Mouse (Mus musculus) CH12.LX (cell line): ENCODE results near the gene C2cd2l. TPM values are rescaled to one million over a fixed set of nuclear protein-coding genes. Genes with fewer than 3 reads are reported as not detected.
A peak's percentile ranks its signal among the peaks of the same experiment; 100 is the strongest.

Experiments used
- DNase-seq: peaks from one replicate; pipeline ENCODE4 v3.0.0-alpha.2; 2013; ENCODE audit errors: extremely low read depth
- H3K27ac ChIP-seq: 2 replicates; pipeline ENCODE4 v1.5.1; 2012; ENCODE audit warnings: low read depth, mild to moderate bottlenecking, control low read depth, moderate library complexity; ENCODE audit not compliant: insufficient read depth
- H3K27me3 ChIP-seq: replicated peaks from 2 replicates; pipeline ENCODE3; 2012; ENCODE audit warnings: inconsistent platforms
- H3K36me3 ChIP-seq, 2 experiments: replicated peaks in 1 of 2; 2 replicates each; pipeline versions ENCODE3 to v1.6.1; 2012; ENCODE audit warnings: inconsistent platforms in 1 of 2, low read length in 1 of 2, mild to moderate bottlenecking in 1 of 2, mixed read lengths in 1 of 2, moderate library complexity in 1 of 2; ENCODE audit not compliant: control insufficient read depth in 1 of 2, insufficient read depth in 1 of 2
- H3K4me1 ChIP-seq, 2 experiments: 2 replicates each; pipeline ENCODE4 v1.6.1; 2012; ENCODE audit warnings: inconsistent platforms in 1 of 2, moderate library complexity in 1 of 2; ENCODE audit not compliant: insufficient read depth in 2 of 2, control insufficient read depth in 1 of 2
- H3K4me2 ChIP-seq: 2 replicates; pipeline ENCODE4 v1.6.1; 2012; ENCODE audit warnings: low read depth, mild to moderate bottlenecking, control low read depth; ENCODE audit not compliant: poor library complexity, insufficient read depth, severe bottlenecking
- H3K4me3 ChIP-seq, 3 experiments: fragments of 150-350 bp in 1 of 3; sonication (generic) in 1 of 3; replicated peaks in 1 of 3; 2 replicates each; pipeline versions ENCODE3 to v1.5.1; 2011 to 2012; ENCODE audit warnings: low read depth in 2 of 3, low read length in 2 of 3, mild to moderate bottlenecking in 2 of 3, moderate library complexity in 2 of 3, control low read depth in 1 of 3, improper control_type of control experiment in 1 of 3, inconsistent platforms in 1 of 3, mixed read lengths in 1 of 3; ENCODE audit not compliant: poor library complexity in 1 of 3
- H3K79me2 ChIP-seq: replicated peaks from 2 replicates; pipeline ENCODE4 v1.6.1; 2012; ENCODE audit warnings: mild to moderate bottlenecking, moderate library complexity; ENCODE audit not compliant: control insufficient read depth, poor library complexity, insufficient read depth, severe bottlenecking; ENCODE audit errors: extremely low read depth
- H3K9ac ChIP-seq: 2 replicates; pipeline ENCODE4 v1.6.1; 2012; ENCODE audit warnings: low read depth, mild to moderate bottlenecking, control low read depth, moderate library complexity; ENCODE audit not compliant: insufficient read depth
- H3K9me3 ChIP-seq: replicated peaks from 2 replicates; pipeline ENCODE3; 2012; ENCODE audit warnings: low read length, inconsistent platforms, mixed read lengths
- CHD1 ChIP-seq: IDR thresholded peaks from 2 replicates; pipeline ENCODE4 v1.6.1; 2012; ENCODE audit warnings: low read depth, low read length, improper control_type of control experiment, inconsistent platforms
- CHD2 ChIP-seq: IDR thresholded peaks from 2 replicates; pipeline ENCODE4 v1.6.1; 2011; ENCODE audit warnings: low read length, improper control_type of control experiment
- E2F4 ChIP-seq: IDR thresholded peaks from 2 replicates; pipeline ENCODE4 v1.6.1; 2011; ENCODE audit warnings: low read depth, low read length, improper control_type of control experiment; ENCODE audit not compliant: insufficient replicate concordance
- ELF1 ChIP-seq: IDR thresholded peaks from 2 replicates; pipeline ENCODE4 v1.6.1; 2014; ENCODE audit warnings: low read depth, mild to moderate bottlenecking, inconsistent platforms, low read length, improper control_type of control experiment
- ETS1 ChIP-seq: conservative IDR thresholded peaks from 2 replicates; pipeline ENCODE4 v1.6.1; 2012; ENCODE audit warnings: low read depth, mild to moderate bottlenecking, inconsistent platforms, low read length, improper control_type of control experiment, moderate library complexity
- GABPA ChIP-seq: IDR thresholded peaks from 2 replicates; pipeline ENCODE4 v1.6.1; 2012; ENCODE audit warnings: low read depth, low read length, improper control_type of control experiment, inconsistent platforms; ENCODE audit not compliant: insufficient replicate concordance
- HCFC1 ChIP-seq: IDR thresholded peaks from 2 replicates; pipeline ENCODE4 v1.6.1; 2012; ENCODE audit warnings: low read depth, mild to moderate bottlenecking, inconsistent platforms, low read length, improper control_type of control experiment
- KAT2A ChIP-seq: IDR thresholded peaks from 2 replicates; pipeline ENCODE4 v1.6.1; 2012; ENCODE audit warnings: low read length, improper control_type of control experiment, inconsistent platforms; ENCODE audit not compliant: insufficient replicate concordance
- MAX ChIP-seq: IDR thresholded peaks from 2 replicates; pipeline ENCODE4 v1.6.1; 2011; ENCODE audit warnings: low read length, improper control_type of control experiment
- MEF2A ChIP-seq: IDR thresholded peaks from 2 replicates; pipeline ENCODE4 v1.6.1; 2014; ENCODE audit warnings: low read depth, mild to moderate bottlenecking, inconsistent platforms, low read length, improper control_type of control experiment, borderline replicate concordance
- MYC ChIP-seq: IDR thresholded peaks from 2 replicates; pipeline ENCODE4 v1.6.1; 2011; ENCODE audit warnings: low read depth, mild to moderate bottlenecking, improper control_type of control experiment, low read length
- PAX5 ChIP-seq: IDR thresholded peaks from 2 replicates; pipeline ENCODE4 v1.6.1; 2012; ENCODE audit warnings: low read length, inconsistent platforms, mixed read lengths
- POLR2A ChIP-seq: IDR thresholded peaks from 2 replicates; pipeline ENCODE4 v1.6.1; 2011; ENCODE audit warnings: low read depth, mild to moderate bottlenecking, improper control_type of control experiment, low read length
- SIN3A ChIP-seq: IDR thresholded peaks from 2 replicates; pipeline ENCODE4 v1.6.1; 2012; ENCODE audit warnings: low read length, improper control_type of control experiment, inconsistent platforms
- TCF12 ChIP-seq: IDR thresholded peaks from 2 replicates; pipeline ENCODE4 v1.6.1; 2014; ENCODE audit warnings: low read depth, mild to moderate bottlenecking, inconsistent platforms, low read length, improper control_type of control experiment
- ZKSCAN1 ChIP-seq: IDR thresholded peaks from 2 replicates; pipeline ENCODE4 v1.6.1; 2012; ENCODE audit warnings: low read depth, inconsistent platforms, low read length, improper control_type of control experiment, borderline replicate concordance
- dilution Hi-C: fragments of 300-500 bp; cut with MboI; formaldehyde crosslinking; loops from 2 replicates; pipeline ENCODE4 v1.14.3; 2020; ENCODE audit warnings: low sequenced_read_pairs; ENCODE audit not compliant: extremely low pct_unique_long_range_greater_than_20kb, extremely low pct_ligation_motif_present
- in situ Hi-C: fragments of 300-500 bp; cut with MboI; formaldehyde crosslinking; loops from 3 replicates; pipeline ENCODE4 v1.14.3; 2019; ENCODE audit warnings: low sequenced_read_pairs, low pct_ligation_motif_present, low pct_unique_long_range_greater_than_20kb, mixed read lengths
- polyA plus RNA-seq: library from polyadenylated mRNA; unstranded; fragments of >175 nt; gene quantifications from 2 replicates; pipeline ENCODE4 v1.2.1, GENCODE M21; 2012; ENCODE audit warnings: low read depth; ENCODE audit not compliant: insufficient read length
- total RNA-seq, 2 experiments: library from RNA; depleted of rRNA; stranded (reverse); fragments of 300-350 nt in 1 of 2; fragments of >200 nt in 1 of 2; gene quantifications; 2 replicates each; pipeline ENCODE4 v1.2.3; 2012 to 2014

C2cd2l gene
- total and polyA plus RNA-seq, 3 experiments: 2.9 to 7.3 (median 7.2) TPM

DNA sequence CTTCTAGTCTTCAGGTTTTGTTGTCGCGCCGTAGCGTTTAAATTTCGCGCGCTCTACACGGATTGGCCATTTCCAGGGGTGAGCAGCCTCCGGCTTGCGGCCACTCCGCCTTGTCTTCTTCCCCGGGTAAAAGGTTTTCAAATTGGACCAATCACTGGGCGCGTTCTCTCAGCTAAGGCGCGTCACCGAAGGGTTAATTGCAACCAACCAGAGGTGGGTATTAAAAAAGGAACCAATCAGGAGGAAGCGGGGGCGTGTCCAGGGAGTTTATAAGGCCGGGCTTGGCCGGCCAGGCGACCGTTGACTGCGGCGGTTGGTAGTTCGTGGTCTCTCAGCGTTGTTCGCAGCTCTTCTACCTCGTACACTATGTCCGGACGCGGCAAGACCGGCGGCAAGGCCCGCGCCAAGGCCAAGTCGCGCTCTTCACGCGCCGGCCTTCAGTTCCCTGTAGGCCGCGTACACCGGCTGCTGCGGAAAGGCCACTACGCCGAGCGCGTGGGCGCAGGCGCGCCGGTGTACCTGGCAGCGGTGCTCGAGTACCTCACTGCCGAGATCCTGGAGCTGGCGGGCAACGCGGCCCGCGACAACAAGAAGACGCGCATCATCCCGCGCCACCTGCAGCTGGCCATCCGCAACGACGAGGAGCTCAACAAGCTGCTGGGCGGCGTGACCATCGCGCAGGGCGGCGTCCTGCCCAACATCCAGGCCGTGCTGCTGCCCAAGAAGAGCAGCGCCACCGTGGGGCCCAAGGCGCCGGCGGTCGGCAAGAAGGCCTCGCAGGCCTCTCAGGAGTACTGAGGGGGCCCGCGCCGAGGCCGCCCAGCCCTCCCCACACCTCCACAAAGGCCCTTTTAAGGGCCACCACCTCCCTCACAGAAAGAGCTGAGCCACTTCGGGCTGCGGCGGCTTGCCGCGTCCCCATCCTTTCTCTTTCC, 14.6 kb upstream of the C2cd2l start, which contains the start of gene H2afx (continued):
- TF ChIP-seq MAX: no peak; the same call in 1 of the 2 replicates
- no peak for TF ChIP-seq CHD1
- TF ChIP-seq ZKSCAN1: no peak
- peak; percentile 98 for TF ChIP-seq TCF12
- 0 out of 2 replicates have a peak, but pooled peaks have one; percentile 59 for TF ChIP-seq KAT2A
- peak; percentile 69 for TF ChIP-seq HCFC1

GRCm38 (mm10) chr9:44332918-44333638, 13.0 kb upstream of the C2cd2l start:
- no peak overlapping the region for H3K4me2 ChIP-seq
- dilution Hi-C loops: no loop called here
- H3K9me3 ChIP-seq: no peaks in the 10 kb centered on the region
- in situ Hi-C loops: no loop called here
- H3K36me3 ChIP-seq: peaks cover 48 to 68% of the 10 kb centered on the region in 2 experiments
- H3K4me1 ChIP-seq: peaks cover 10 to 47% of the 10 kb centered on the region in 2 experiments; a peak in 2 of 4 replicates
- H3K9ac ChIP-seq: no peak overlapping the region
- DNase-seq: peak; percentile 63
- peaks cover 33% of the 10 kb centered on the region for H3K79me2 ChIP-seq
- TF ChIP-seq E2F4 (no peak), MAX (peak; percentile 73; the same call in 1 of the 2 replicates), MYC (peak; percentile 84), TCF12 (0 out of 2 replicates have a peak, but pooled peaks have one; percentile 28), KAT2A (no peak)
- TF ChIP-seq, all 38 proteins: peak for 3
- Histone ChIP-seq H3K4me3 (peak overlapping the region in 1 of 3 experiments; percentile 87), H3K27ac (no peak overlapping the region), H3K27me3 (no peaks in the 10 kb centered on the region)

DNA sequence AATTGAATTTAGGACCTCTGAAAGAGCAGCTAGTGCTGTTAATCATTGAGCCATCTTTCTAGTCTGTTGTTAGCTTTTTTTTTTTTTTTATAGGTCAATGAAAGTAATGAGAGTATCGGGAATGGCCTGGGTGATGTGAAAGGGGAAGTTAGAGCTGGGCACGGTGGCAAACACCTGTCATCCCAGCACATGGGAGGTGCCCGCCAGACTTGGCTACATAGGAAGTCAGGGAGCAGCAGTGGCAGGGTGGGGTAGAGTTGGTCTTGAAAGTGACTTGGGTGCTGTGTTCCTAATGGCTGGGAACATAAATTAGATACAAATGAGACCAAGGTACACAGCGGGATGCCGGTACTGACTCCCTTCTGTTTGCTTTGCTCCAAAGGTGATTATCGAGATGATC, 10.7 kb upstream of the C2cd2l start:
- in situ Hi-C loops: no loop called here
- Histone ChIP-seq H3K79me2 (peaks cover 15% of the 10 kb centered on the region), H3K27me3 (no peaks in the 10 kb centered on the region), H3K9ac (no peak overlapping the region), H3K27ac (no peak overlapping the region), H3K4me3 (no peak overlapping the region), H3K36me3 (peaks cover 33 to 55% of the 10 kb centered on the region in 2 experiments), H3K9me3 (no peaks in the 10 kb centered on the region), H3K4me2 (no peak overlapping the region), H3K4me1 (peaks cover 8 to 43% of the 10 kb centered on the region in 2 experiments)
- dilution Hi-C loops: no loop called here
- TF ChIP-seq MAX (no peak), CHD2 (no peak), GABPA (no peak), POLR2A (no peak), MEF2A (no peak), HCFC1 (no peak), ETS1 (no peak), PAX5 (no peak), ELF1 (no peak), SIN3A (no peak)
- no peak for DNase-seq
